Mouse (Mus musculus) embryonic facial prominence, embryonic 12.5 days (tissue): Measurements from ENCODE around the gene Lnp1. TPM values are rescaled to one million over a fixed set of nuclear protein-coding genes. Genes with fewer than 3 reads are reported as not detected.

Experiments used
- ATAC-seq: fragments of 200-750 bp; cut with Nextera tagmentation; 2 replicates; pipeline ENCODE4 v1.8.0; 2017; ENCODE audit not compliant: insufficient number of reproducible peaks, insufficient read depth, low FRiP score, low TSS enrichment
- H3K27ac ChIP-seq: fragments of 300-500 bp; sonication (generic); 2 replicates; pipeline ENCODE4 v1.5.1; 2016; ENCODE audit warnings: mild to moderate bottlenecking
- H3K27me3 ChIP-seq: fragments of 300-500 bp; sonication (generic); 2 replicates; pipeline ENCODE4 v1.6.1; 2016; ENCODE audit warnings: mild to moderate bottlenecking, moderate library complexity
- H3K36me3 ChIP-seq: fragments of 300-500 bp; sonication (generic); 2 replicates; pipeline ENCODE4 v1.6.1; 2016; ENCODE audit warnings: mild to moderate bottlenecking
- H3K4me1 ChIP-seq: fragments of 300-500 bp; sonication (generic); 2 replicates; pipeline ENCODE4 v1.6.1; 2016
- H3K4me2 ChIP-seq: fragments of 300-500 bp; sonication (generic); replicated peaks from 2 replicates; pipeline ENCODE4 v1.6.1; 2016; ENCODE audit warnings: mild to moderate bottlenecking, moderate library complexity
- H3K4me3 ChIP-seq: fragments of 300-500 bp; sonication (generic); 2 replicates; pipeline ENCODE4 v1.5.1; 2016; ENCODE audit warnings: mild to moderate bottlenecking
- H3K9ac ChIP-seq: fragments of 300-500 bp; sonication (generic); 2 replicates; pipeline ENCODE4 v1.6.1; 2016; ENCODE audit warnings: mild to moderate bottlenecking, moderate library complexity
- H3K9me3 ChIP-seq: fragments of 300-500 bp; sonication (generic); 2 replicates; pipeline ENCODE4 v1.6.1; 2016; ENCODE audit warnings: mild to moderate bottlenecking, moderate library complexity
- WGBS: fragments of 180-500 bp; shearing (Covaris S2); methylation state at CpG from one replicate; pipeline ENCODE4 v1.1.7; 2016; 5-methylcytosine and 5-hydroxymethylcytosine counted together
- polyA plus RNA-seq: library from polyadenylated mRNA; unstranded; fragments of >200 nt; fragmentation: Nextera tagmentation; extraction: Ambion mirVana; gene quantifications from 2 replicates; pipeline ENCODE4 v1.2.1, GENCODE M21; 2016

The Lnp1 gene
- polyA plus RNA-seq, 1 experiment from 2014 or later = not detected

- no peaks in the 10 kb centered on the region for H3K27me3 ChIP-seq
- WGBS = 93% methylated on average over 6 of the region's 6 CpGs
- H3K27ac ChIP-seq = no peak overlapping the region
- ATAC-seq = no peak
- no peaks in the 10 kb centered on the region for H3K36me3 ChIP-seq
- H3K4me1 ChIP-seq = no peaks in the 10 kb centered on the region
- no peak overlapping the region for H3K4me3 ChIP-seq
- no peak overlapping the region for H3K9ac ChIP-seq
- H3K4me2 ChIP-seq = no peak overlapping the region
- no peaks in the 10 kb centered on the region for H3K9me3 ChIP-seq
These were observed 43.0 kb downstream of the Lnp1 start for GRCm38 (mm10) chr16:56884811-56885210.

- Histone ChIP-seq H3K4me1 (no peaks in the 10 kb centered on the region), H3K9me3 (no peaks in the 10 kb centered on the region), H3K9ac (no peak overlapping the region), H3K27ac (no peak overlapping the region), H3K4me3 (no peak overlapping the region), H3K36me3 (no peaks in the 10 kb centered on the region), H3K4me2 (no peak overlapping the region), H3K27me3 (no peaks in the 10 kb centered on the region)
- 39% methylated on average over 2 of the region's 2 CpGs for WGBS
- ATAC-seq = no peak
These were observed 54.5 kb downstream of the Lnp1 start for GRCm38 (mm10) chr16:56873410-56873809.

GRCm38 (mm10) chr16:56870458-56870857, 57.4 kb downstream of the Lnp1 start:
- Histone ChIP-seq H3K4me2 (no peak overlapping the region), H3K9ac (no peak overlapping the region), H3K4me3 (no peak overlapping the region), H3K9me3 (no peaks in the 10 kb centered on the region), H3K27ac (no peak overlapping the region), H3K27me3 (no peaks in the 10 kb centered on the region), H3K4me1 (no peaks in the 10 kb centered on the region), H3K36me3 (no peaks in the 10 kb centered on the region)
- ATAC-seq = no peak
- WGBS = 72% methylated on average over 3 of the region's 3 CpGs

DNA sequence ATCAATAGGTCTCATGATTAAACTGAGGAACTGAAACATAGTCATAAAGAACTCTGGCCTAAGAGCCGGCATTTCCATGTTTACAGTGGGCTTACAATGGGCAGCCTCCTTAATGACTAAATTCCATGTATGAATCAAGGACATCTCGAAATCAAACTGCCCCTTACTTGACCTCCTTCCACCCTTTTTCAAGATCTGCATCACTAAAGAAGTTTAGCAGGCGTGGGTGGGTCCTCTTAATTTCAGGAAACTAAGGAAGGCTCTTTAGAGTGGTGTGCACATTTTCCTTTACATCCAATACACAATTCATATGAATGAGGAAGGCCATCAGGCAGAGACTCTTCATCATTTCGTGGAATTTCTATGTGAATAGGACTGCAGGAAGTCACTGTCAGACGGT, 59.5 kb downstream of the Lnp1 start:
- no peak for ATAC-seq

DNA sequence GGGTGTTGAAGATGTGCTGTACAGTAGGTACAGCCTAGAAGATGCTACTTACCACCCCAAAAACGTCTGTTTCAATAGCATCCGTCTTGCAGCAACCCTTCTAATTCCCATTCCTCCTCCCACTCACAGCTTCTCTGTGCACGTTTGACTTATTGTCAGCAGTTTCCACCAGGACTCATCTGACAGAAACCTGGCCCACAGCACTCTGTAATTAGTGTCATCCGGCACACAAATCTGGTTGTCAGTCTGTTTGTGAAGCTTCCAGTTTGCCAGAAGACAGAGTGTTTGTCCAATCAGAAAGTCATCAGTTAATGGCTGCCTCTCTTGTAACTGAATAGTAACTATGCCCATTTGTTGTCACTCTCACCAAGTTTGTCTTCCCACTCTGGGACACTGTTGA, 60.3 kb downstream of the Lnp1 start:
- Histone ChIP-seq H3K4me1 (no peaks in the 10 kb centered on the region), H3K36me3 (no peaks in the 10 kb centered on the region), H3K4me2 (no peak overlapping the region), H3K4me3 (no peak overlapping the region), H3K9me3 (no peaks in the 10 kb centered on the region), H3K27me3 (no peaks in the 10 kb centered on the region), H3K9ac (no peak overlapping the region), H3K27ac (no peak overlapping the region)
- 69% methylated on average over 4 of the region's 4 CpGs for WGBS
- ATAC-seq = no peak

More for the DNA sequence above, 59.5 kb downstream of the Lnp1 start:
- Histone ChIP-seq H3K9ac (no peak overlapping the region), H3K4me1 (no peaks in the 10 kb centered on the region), H3K36me3 (no peaks in the 10 kb centered on the region), H3K27me3 (no peaks in the 10 kb centered on the region), H3K27ac (no peak overlapping the region), H3K4me3 (no peak overlapping the region), H3K4me2 (no peak overlapping the region), H3K9me3 (no peaks in the 10 kb centered on the region)
- WGBS = 85% methylated on average over 5 of the region's 5 CpGs

Other genes with a start within 250 kb of the Lnp1 start
- gene Tfg, start 210.6 kb downstream of the Lnp1 start, polyA plus RNA-seq = 130 and 136 TPM in 2 replicates
- gene Adgrg7, start 132.2 kb downstream of the Lnp1 start, polyA plus RNA-seq = not detected in 2 replicates
- 23.3 and 26.4 TPM in 2 replicates for gene Tmem45a, start 41.9 kb downstream of the Lnp1 start, polyA plus RNA-seq
- 0.04 TPM in 1 of 2 replicates, not detected in the other for gene Tmem45a2, start 143.3 kb upstream of the Lnp1 start, polyA plus RNA-seq
- gene Tomm70a, start 193.6 kb upstream of the Lnp1 start, polyA plus RNA-seq = 58.4 and 61.1 TPM in 2 replicates
- gene Nit2, start 239.3 kb upstream of the Lnp1 start, polyA plus RNA-seq = 77.2 and 77.7 TPM in 2 replicates